Mouse (Mus musculus): ENCODE data around the gene 4933405L10Rik.

- TF ChIP-seq CTCF (IDR thresholded peaks at IDR 0.05; ENCODE audit: low read depth) (no peak), EP300 (IDR thresholded peaks at IDR 0.05; ENCODE audit: low read depth) (no peak)
Observed at GRCm38 (mm10) chr8:105700566-105700965, 6.9 kb upstream of the 4933405L10Rik start.
